Mouse (Mus musculus) right cerebral cortex, postnatal 4 days (tissue): ENCODE measurements around the gene Nubpl.

Experiments used
- DNase-seq: peaks from one replicate; pipeline ENCODE4 v3.0.0-alpha.2; 2022

The Nubpl gene

DNA sequence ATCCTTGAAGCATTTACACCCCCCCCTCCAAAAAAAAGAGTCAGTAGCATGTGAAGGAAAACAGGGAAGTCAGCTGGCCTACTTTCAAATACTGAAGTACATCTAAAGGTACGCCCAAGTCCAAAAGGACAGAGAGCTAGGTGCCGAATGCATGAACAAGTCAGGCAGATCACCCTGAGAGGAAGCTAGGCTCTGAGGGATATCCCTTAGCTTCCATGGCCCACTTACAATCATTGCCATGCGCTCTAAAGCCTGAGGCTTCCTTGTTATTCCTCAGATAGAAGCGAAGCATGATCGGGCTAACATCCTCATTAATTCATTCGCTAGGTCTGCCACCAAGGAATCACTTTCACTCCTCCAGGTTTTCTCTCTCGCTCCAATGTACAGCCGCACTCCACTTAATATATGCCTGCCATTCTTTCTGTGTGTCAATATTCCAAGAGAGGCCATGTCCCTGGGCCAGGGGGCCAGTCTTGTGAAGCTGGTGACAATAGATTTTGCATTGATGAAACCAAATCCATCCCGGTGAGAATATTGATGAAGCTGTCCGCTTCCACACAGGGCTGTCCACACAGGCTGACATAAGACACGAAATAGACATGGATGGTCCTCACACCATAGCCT lies 237.7 kb downstream of the Nubpl start:
- DNase-seq = no peak

DNA sequence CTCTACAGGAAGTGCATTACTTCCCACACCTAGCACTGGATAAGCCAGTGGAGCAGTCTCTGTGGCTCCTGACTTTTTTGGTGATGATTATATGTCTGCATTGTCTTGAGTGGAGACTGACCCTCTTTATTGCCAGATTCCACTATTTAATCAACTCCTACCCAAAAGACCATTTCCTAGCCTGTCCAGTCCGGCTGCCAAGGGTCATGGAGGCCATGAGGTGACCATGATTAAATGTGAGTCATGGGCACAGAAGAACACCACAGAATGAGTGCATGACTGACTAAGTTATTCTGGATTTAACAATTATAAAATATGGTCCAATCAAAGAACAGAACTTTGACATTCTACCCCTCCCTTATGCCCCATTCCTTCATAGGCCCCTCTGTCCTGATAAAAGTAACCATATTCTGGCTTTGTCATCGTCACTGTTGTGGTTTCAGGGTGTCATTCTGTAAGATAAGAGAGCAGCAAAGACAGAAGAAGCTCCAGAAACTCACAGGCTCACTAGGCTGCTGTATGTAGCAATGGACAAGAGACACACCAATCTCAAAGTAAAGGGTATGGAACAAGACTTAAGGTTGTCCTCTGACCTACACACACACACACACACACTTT lies 240.7 kb downstream of the Nubpl start:
- no peak for DNase-seq

GRCm38 (mm10) chr12:52346611-52347010 lies 249.1 kb downstream of the Nubpl start:
- no peak for DNase-seq

DNA sequence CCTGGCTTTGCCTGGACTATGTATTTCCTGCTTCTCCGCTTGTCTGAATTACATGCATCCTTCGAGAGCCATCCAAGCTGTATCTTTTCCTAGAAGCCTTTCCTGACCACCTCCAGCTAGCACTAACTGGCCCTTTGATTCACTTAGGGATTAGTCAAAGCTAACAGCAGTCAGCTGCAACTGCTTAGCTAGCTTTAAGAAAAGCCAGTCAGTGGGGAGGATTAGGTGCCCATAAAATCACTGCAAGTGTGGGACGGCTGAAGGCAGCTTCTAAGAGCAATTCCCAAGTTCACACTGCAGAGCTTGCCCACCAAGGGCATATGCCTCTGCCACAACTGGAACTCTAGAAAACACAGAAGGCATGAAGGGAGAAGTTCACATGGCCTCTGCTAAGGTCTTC lies 252.7 kb downstream of the Nubpl start:
- no peak for DNase-seq

DNA sequence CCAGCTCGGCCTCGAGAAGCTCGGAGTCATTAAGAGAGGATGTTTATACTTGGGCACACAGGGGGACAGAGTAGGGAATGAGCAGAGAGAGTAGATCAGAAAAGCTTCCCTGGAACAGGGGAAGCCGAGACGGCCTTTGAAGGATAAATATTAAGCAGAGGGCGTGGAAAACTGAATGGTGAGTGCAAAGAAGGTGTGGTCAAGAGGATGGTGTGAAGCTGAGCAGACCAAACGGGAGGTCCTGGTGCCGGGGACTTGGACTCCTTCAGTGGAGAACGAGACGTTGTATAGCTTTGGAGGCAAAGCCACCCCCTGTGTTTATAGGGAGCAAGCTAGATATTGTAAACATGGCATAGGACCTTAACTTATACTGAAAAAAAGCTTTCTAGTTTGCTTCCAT lies 261.9 kb downstream of the Nubpl start:
- no peak for DNase-seq

- DNase-seq = no peak
These were observed 262.6 kb downstream of the Nubpl start for GRCm38 (mm10) chr12:52360136-52360535.

DNA sequence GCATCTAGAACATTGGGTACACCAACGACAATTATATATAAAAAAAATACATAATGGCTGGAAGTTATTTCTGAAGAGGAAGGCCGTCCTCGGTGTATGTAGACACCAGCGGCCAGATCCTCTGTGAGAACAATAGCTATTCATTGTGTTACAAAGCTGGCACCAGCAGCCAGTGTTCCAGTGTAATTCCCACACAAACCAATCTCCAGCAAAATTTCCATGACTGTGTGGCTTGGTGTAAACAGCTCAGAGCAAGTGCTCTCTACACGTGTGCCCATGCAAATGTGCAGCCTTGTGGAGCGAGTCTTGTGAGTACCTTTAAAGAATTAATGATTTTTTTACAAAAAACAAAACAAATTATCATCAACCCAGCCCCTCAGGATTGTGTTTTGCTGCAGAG lies 263.7 kb downstream of the Nubpl start:
- no peak for DNase-seq
